Mouse (Mus musculus): Measurements from ENCODE around the gene Fcmr. TPM values are rescaled to one million over a fixed set of nuclear protein-coding genes. Genes with fewer than 3 reads are reported as not detected.
A peak's percentile ranks its signal among the peaks of the same experiment; 100 is the strongest.

Fcmr gene
- polyA plus RNA-seq, 1 experiment from 2014 or later = not detected

DNA sequence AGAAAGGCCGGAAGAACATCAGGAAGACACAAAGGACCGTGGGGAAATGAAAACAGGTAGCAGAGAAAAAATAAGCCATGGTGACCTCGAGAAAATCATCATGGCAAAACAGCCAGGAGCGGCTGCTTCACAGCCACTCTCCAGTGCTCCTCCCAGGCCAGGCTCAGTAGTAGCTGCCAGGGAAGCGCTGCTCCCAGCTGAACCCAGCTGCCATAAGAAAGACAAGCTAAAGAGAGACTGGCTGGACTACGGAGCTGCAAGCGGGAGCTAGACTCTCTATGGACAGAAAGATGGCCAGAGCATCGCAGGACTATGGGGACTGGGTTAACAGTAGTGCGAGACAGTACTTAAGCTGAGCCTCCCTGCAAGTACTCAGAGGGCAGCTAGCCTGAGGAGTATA lies 10.7 kb upstream of the Fcmr start:
- no peak for ATAC-seq (ENCODE audit: low read depth)
- Histone ChIP-seq H3K4me3 (ENCODE audit: low read depth, low read length) (no peak overlapping the region), H3K36me3 (ENCODE audit: control insufficient read depth, insufficient read depth) (no peaks in the 10 kb centered on the region), H3K4me1 (ENCODE audit: control insufficient read depth, low read depth, low read length) (no peaks in the 10 kb centered on the region), H3K9ac (ENCODE audit: low read depth, low read length) (no peak overlapping the region), H3K4me2 (ENCODE audit: low read depth, low read length) (no peak overlapping the region), H3K27me3 (ENCODE audit: control insufficient read depth, insufficient read depth, low read depth, low read length) (no peaks in the 10 kb centered on the region), H3K9me3 (replicated peaks; ENCODE audit: control insufficient read depth, low read length) (no peaks in the 10 kb centered on the region), H3K27ac (ENCODE audit: low read length) (no peak overlapping the region)
- 63% methylated on average over 9 of the region's 9 CpGs for WGBS (ENCODE audit: insufficient replicate concordance)

- WGBS (ENCODE audit: insufficient replicate concordance) = 65% methylated on average over 2 of the region's 2 CpGs
- Histone ChIP-seq H3K4me1 (ENCODE audit: control insufficient read depth, low read depth, low read length) (no peaks in the 10 kb centered on the region), H3K9ac (ENCODE audit: low read depth, low read length) (no peak overlapping the region), H3K36me3 (ENCODE audit: control insufficient read depth, insufficient read depth) (no peaks in the 10 kb centered on the region), H3K9me3 (replicated peaks; ENCODE audit: control insufficient read depth, low read length) (no peaks in the 10 kb centered on the region), H3K27ac (ENCODE audit: low read length) (no peak overlapping the region), H3K27me3 (ENCODE audit: control insufficient read depth, insufficient read depth, low read depth, low read length) (no peaks in the 10 kb centered on the region), H3K4me2 (ENCODE audit: low read depth, low read length) (no peak overlapping the region), H3K4me3 (ENCODE audit: low read depth, low read length) (no peak overlapping the region)
- ATAC-seq (ENCODE audit: low read depth) = no peak
Measured at GRCm38 (mm10) chr1:130855723-130856122, 9.7 kb upstream of the Fcmr start.

DNA sequence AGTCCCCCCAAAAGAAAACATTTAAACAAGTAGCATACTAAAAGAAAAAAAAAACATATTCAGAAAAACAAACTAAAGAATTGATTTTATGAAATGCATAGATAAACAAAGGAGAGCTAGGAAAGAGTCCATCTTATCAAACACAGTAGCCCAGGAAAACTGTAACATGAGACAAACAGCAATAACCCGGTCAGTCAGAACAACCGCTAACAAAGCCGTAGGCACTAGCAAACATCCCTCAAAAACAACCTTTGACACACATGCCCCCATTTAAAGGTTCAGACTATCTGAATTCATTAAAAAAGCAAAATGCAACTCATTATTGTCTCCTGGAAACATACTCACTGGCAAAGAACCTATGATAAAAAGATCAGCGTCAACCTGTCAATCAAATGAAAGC lies 8.0 kb upstream of the Fcmr start:
- Histone ChIP-seq H3K4me3 (ENCODE audit: low read depth, low read length) (no peak overlapping the region), H3K9ac (ENCODE audit: low read depth, low read length) (no peak overlapping the region), H3K4me1 (ENCODE audit: control insufficient read depth, low read depth, low read length) (no peaks in the 10 kb centered on the region), H3K27ac (ENCODE audit: low read length) (no peak overlapping the region), H3K9me3 (replicated peaks; ENCODE audit: control insufficient read depth, low read length) (no peaks in the 10 kb centered on the region), H3K27me3 (ENCODE audit: control insufficient read depth, insufficient read depth, low read depth, low read length) (no peaks in the 10 kb centered on the region), H3K36me3 (ENCODE audit: control insufficient read depth, insufficient read depth) (no peaks in the 10 kb centered on the region), H3K4me2 (ENCODE audit: low read depth, low read length) (no peak overlapping the region)
- WGBS (ENCODE audit: insufficient replicate concordance) = 68% methylated on average over 4 of the region's 4 CpGs
- ATAC-seq (ENCODE audit: low read depth) = peak; percentile 53

DNA sequence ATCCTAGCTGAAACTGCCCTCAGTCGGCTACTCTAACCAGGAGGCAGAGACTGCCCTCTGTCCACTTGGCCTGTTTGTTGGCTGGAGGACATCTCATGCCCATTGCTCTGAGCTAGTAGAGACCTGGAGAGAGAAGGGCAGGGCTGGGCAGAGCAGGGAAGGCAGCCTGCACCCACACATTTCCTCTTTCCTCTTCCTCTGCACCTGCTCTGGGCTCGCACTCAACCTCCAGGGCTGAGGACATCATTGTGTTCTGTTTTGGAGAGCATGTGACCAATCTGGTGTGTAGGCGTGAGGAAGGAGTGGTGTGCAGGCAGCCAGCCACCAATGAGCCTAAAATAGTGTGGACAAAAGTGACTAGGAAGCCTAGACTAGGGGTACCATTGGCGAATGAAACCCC lies 1.2 kb upstream of the Fcmr start:
- Histone ChIP-seq H3K4me1 (ENCODE audit: control insufficient read depth, low read depth, low read length) (no peaks in the 10 kb centered on the region), H3K9me3 (replicated peaks; ENCODE audit: control insufficient read depth, low read length) (no peaks in the 10 kb centered on the region), H3K27ac (ENCODE audit: low read length) (no peak overlapping the region), H3K36me3 (ENCODE audit: control insufficient read depth, insufficient read depth) (no peaks in the 10 kb centered on the region), H3K27me3 (ENCODE audit: control insufficient read depth, insufficient read depth, low read depth, low read length) (no peaks in the 10 kb centered on the region), H3K4me3 (ENCODE audit: low read depth, low read length) (no peak overlapping the region), H3K9ac (ENCODE audit: low read depth, low read length) (no peak overlapping the region), H3K4me2 (ENCODE audit: low read depth, low read length) (no peak overlapping the region)
- ATAC-seq (ENCODE audit: low read depth) = no peak
- 41% methylated on average over 4 of the region's 4 CpGs for WGBS (ENCODE audit: insufficient replicate concordance)

GRCm38 (mm10) chr1:130864741-130865140 lies 728 bp upstream of the Fcmr start:
- Histone ChIP-seq H3K4me2 (ENCODE audit: low read depth, low read length) (no peak overlapping the region), H3K9me3 (replicated peaks; ENCODE audit: control insufficient read depth, low read length) (no peaks in the 10 kb centered on the region), H3K27ac (ENCODE audit: low read length) (no peak overlapping the region), H3K36me3 (ENCODE audit: control insufficient read depth, insufficient read depth) (no peaks in the 10 kb centered on the region), H3K4me3 (ENCODE audit: low read depth, low read length) (no peak overlapping the region), H3K27me3 (ENCODE audit: control insufficient read depth, insufficient read depth, low read depth, low read length) (no peaks in the 10 kb centered on the region), H3K4me1 (ENCODE audit: control insufficient read depth, low read depth, low read length) (no peaks in the 10 kb centered on the region), H3K9ac (ENCODE audit: low read depth, low read length) (no peak overlapping the region)
- 65% methylated on average over 5 of the region's 5 CpGs for WGBS (ENCODE audit: insufficient replicate concordance)
- no peak for ATAC-seq (ENCODE audit: low read depth)

DNA sequence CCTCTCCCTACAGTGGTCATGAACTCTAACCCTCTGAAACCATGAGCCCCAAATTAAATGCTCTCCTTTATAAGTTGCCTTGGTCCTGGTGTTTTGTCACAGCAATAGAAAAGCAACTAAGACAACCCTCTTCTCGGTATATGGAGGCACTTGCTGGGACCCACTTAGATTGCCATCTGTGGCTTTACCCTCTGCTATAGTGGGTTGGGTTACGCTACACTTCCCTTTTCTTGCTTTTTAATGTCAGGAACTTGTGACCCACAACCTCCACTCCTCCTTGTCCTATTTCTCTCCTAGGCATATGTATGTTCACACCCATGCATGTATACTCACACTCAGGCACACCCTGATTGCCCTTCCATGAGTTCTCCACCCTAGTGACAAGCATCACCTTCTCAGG lies 7.4 kb downstream of the Fcmr start:
- H3K4me2 ChIP-seq (ENCODE audit: low read depth, low read length) = no peak overlapping the region
- no peak overlapping the region for H3K4me3 ChIP-seq (ENCODE audit: low read depth, low read length)
- H3K4me1 ChIP-seq (ENCODE audit: control insufficient read depth, low read depth, low read length) = no peaks in the 10 kb centered on the region
- H3K36me3 ChIP-seq (ENCODE audit: control insufficient read depth, insufficient read depth) = no peaks in the 10 kb centered on the region
- H3K9me3 ChIP-seq (replicated peaks; ENCODE audit: control insufficient read depth, low read length) = no peaks in the 10 kb centered on the region
- ATAC-seq (ENCODE audit: low read depth) = no peak
- H3K9ac ChIP-seq (ENCODE audit: low read depth, low read length) = no peak overlapping the region
- peaks cover 7% of the 10 kb centered on the region for H3K27me3 ChIP-seq (ENCODE audit: control insufficient read depth, insufficient read depth, low read depth, low read length)
- no peak overlapping the region for H3K27ac ChIP-seq (ENCODE audit: low read length)
- 14% methylated on average over 2 of the region's 2 CpGs for WGBS (ENCODE audit: insufficient replicate concordance)

GRCm38 (mm10) chr1:130875139-130875538 lies 9.7 kb downstream of the Fcmr start:
- Histone ChIP-seq H3K9me3 (replicated peaks; ENCODE audit: control insufficient read depth, low read length) (no peaks in the 10 kb centered on the region), H3K27me3 (ENCODE audit: control insufficient read depth, insufficient read depth, low read depth, low read length) (peaks cover 21% of the 10 kb centered on the region), H3K36me3 (ENCODE audit: control insufficient read depth, insufficient read depth) (no peaks in the 10 kb centered on the region), H3K27ac (ENCODE audit: low read length) (no peak overlapping the region), H3K4me2 (ENCODE audit: low read depth, low read length) (no peak overlapping the region), H3K4me1 (ENCODE audit: control insufficient read depth, low read depth, low read length) (no peaks in the 10 kb centered on the region), H3K9ac (ENCODE audit: low read depth, low read length) (no peak overlapping the region), H3K4me3 (ENCODE audit: low read depth, low read length) (no peak overlapping the region)
- WGBS (ENCODE audit: insufficient replicate concordance) = 35% methylated on average over 3 of the region's 3 CpGs
- ATAC-seq (ENCODE audit: low read depth) = no peak

GRCm38 (mm10) chr1:130875910-130876309 lies 10.4 kb downstream of the Fcmr start:
- WGBS (ENCODE audit: insufficient replicate concordance) = 45% methylated on average over 3 of the region's 3 CpGs
- no peak overlapping the region for H3K27ac ChIP-seq (ENCODE audit: low read length)
- no peaks in the 10 kb centered on the region for H3K4me1 ChIP-seq (ENCODE audit: control insufficient read depth, low read depth, low read length)
- no peaks in the 10 kb centered on the region for H3K9me3 ChIP-seq (replicated peaks; ENCODE audit: control insufficient read depth, low read length)
- no peaks in the 10 kb centered on the region for H3K36me3 ChIP-seq (ENCODE audit: control insufficient read depth, insufficient read depth)
- H3K9ac ChIP-seq (ENCODE audit: low read depth, low read length) = no peak overlapping the region
- no peak overlapping the region for H3K4me3 ChIP-seq (ENCODE audit: low read depth, low read length)
- H3K27me3 ChIP-seq (ENCODE audit: control insufficient read depth, insufficient read depth, low read depth, low read length) = peaks cover 21% of the 10 kb centered on the region
- H3K4me2 ChIP-seq (ENCODE audit: low read depth, low read length) = no peak overlapping the region
- no peak for ATAC-seq (ENCODE audit: low read depth)

DNA sequence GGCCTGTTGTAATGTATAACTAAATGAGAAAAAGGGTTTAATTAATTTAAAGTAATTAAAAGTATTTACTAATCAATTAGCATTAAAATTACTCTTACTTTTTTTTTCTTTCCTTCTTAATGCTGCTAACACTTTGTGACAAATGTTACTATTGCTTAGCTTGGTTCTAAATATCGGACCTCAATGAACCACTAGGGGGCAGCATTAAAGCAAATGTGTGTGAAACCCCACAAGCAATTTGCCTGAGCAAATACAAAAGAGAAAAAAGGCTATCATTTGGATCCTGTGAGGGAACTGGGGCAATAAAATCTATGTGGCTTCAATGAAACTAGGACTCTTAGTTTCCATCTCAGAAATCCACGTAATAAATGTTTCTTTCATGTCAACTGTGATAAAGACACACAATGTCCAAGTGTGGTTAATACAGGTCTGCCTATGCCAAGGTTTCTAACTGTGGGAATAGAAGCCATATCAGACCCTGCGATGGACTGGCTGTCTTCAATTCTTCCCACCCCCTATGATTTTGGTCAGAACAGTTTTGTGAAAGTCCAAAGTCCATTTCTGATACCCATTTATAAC lies 11.6 kb downstream of the Fcmr start:
- no peak overlapping the region for H3K9ac ChIP-seq (ENCODE audit: low read depth, low read length)
- 16% methylated on average over 3 of the region's 3 CpGs for WGBS (ENCODE audit: insufficient replicate concordance)

More for the DNA sequence above, 11.6 kb downstream of the Fcmr start:
- Histone ChIP-seq H3K36me3 (ENCODE audit: control insufficient read depth, insufficient read depth) (no peaks in the 10 kb centered on the region), H3K27me3 (ENCODE audit: control insufficient read depth, insufficient read depth, low read depth, low read length) (peaks cover 21% of the 10 kb centered on the region), H3K9me3 (replicated peaks; ENCODE audit: control insufficient read depth, low read length) (no peaks in the 10 kb centered on the region), H3K4me1 (ENCODE audit: control insufficient read depth, low read depth, low read length) (no peaks in the 10 kb centered on the region), H3K4me2 (ENCODE audit: low read depth, low read length) (no peak overlapping the region), H3K4me3 (ENCODE audit: low read depth, low read length) (no peak overlapping the region), H3K27ac (ENCODE audit: low read length) (no peak overlapping the region)
- ATAC-seq (ENCODE audit: low read depth) = no peak

Measured in liver, embryonic 16.5 days (tissue).